Mouse (Mus musculus) testis, adult 2 months (tissue): ENCODE results near the gene Gm49325. TPM values are rescaled to one million over a fixed set of nuclear protein-coding genes. Genes with fewer than 3 reads are reported as not detected.
A peak's percentile ranks its signal among the peaks of the same experiment; 100 is the strongest.

Experiments used
- H3K27ac ChIP-seq: fragments of 200-500 bp; 2 replicates; pipeline ENCODE4 v1.5.1; 2012; ENCODE audit warnings: low read depth, low read length; ENCODE audit not compliant: control insufficient read depth, insufficient read depth
- H3K27me3 ChIP-seq: fragments of 200-500 bp; 2 replicates; pipeline ENCODE4 v1.6.1; 2012; ENCODE audit warnings: mild to moderate bottlenecking, low read length, moderate library complexity; ENCODE audit not compliant: control insufficient read depth, insufficient read depth
- H3K36me3 ChIP-seq: fragments of 200-500 bp; 2 replicates; pipeline ENCODE4 v1.6.1; 2012; ENCODE audit warnings: mild to moderate bottlenecking, low read length; ENCODE audit not compliant: control insufficient read depth, insufficient read depth
- H3K4me1 ChIP-seq: fragments of 200-500 bp; 2 replicates; pipeline ENCODE4 v1.6.1; 2012; ENCODE audit warnings: low read length; ENCODE audit not compliant: control insufficient read depth, insufficient read depth
- H3K4me3 ChIP-seq: fragments of 200-500 bp; 2 replicates; pipeline ENCODE4 v1.5.1; 2012; ENCODE audit warnings: low read depth, mild to moderate bottlenecking, low read length, moderate library complexity, mixed read lengths; ENCODE audit not compliant: control insufficient read depth
- CTCF ChIP-seq: fragments of 200-500 bp; IDR thresholded peaks from 2 replicates; pipeline ENCODE4 v1.5.1; 2012; ENCODE audit warnings: low read depth, mild to moderate bottlenecking, inconsistent platforms, low read length, moderate library complexity; ENCODE audit not compliant: control insufficient read depth, insufficient read depth, insufficient replicate concordance
- POLR2A ChIP-seq: fragments of 200-500 bp; IDR thresholded peaks from 2 replicates; pipeline ENCODE4 v1.6.1; 2012; ENCODE audit warnings: low read depth, mild to moderate bottlenecking, inconsistent platforms, low read length, moderate library complexity; ENCODE audit not compliant: control insufficient read depth
- polyA plus RNA-seq: library from polyadenylated mRNA; depleted of rRNA; stranded (reverse); fragments of >200 nt; gene quantifications from 2 replicates; pipeline ENCODE4 v1.2.3, GENCODE M21; 2012

Gm49325 gene
- polyA plus RNA-seq, 1 experiment: not detected

DNA sequence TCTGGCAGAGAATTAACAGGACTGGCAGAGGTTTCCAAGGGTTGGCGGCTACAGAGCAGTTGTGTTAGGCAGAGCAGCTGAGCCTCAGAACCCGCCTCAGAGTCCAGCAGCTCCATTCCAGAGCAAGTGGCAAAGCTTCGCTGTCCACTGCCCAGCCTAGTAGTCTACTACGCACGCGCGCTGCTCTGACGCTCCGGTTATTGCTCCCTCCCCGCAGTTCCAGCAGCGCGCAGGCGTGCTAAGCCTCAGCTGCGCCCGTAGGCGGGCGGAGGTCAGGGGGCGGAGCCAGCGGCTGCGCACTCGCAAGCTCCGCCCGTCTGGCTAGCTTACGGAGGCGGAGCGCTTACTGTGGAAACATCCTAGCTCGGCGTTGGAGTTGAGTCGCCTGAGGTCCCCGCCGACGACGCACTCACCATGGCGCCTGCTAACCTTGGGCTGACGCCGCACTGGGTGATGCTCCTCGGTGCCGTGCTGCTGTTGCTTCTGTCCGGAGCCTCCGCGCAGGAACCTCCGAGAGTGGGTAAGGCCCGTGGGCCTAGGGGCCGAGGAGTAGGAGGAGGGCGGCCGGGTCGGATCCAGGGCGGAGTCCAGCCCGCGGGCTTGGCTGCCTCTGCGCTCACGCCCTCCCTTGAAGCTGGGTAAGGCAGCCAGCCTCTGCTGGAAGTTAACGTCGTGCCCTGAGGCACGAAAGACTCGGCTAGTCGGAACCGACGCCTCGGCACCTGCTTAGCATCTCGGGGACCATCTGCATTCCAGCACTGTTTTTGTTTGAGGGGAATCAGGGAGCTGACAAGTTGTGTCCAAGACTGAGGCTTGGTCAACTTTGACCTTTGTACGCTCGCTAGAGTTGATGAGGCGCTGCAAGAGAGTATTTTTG, 24.4 kb upstream of the Gm49325 start, which contains the start of gene Pttg1ip:
Gene Pttg1ip, plus strand, starts transcription at position 313 of the 877 bp plus-strand sequence.
- TF ChIP-seq CTCF (peak; percentile 10; the same call in 1 of the 2 replicates), POLR2A (peak; percentile 97)
- H3K4me3 ChIP-seq: peak within 1 kb of the TSS; percentile 98
- no peaks in the 10 kb centered on the region for H3K27me3 ChIP-seq
- peaks cover 11% of the 10 kb centered on the region for H3K4me1 ChIP-seq
- H3K36me3 ChIP-seq: no peaks in the 10 kb centered on the region
- H3K27ac ChIP-seq: peak within 1 kb of the TSS; percentile 94

DNA sequence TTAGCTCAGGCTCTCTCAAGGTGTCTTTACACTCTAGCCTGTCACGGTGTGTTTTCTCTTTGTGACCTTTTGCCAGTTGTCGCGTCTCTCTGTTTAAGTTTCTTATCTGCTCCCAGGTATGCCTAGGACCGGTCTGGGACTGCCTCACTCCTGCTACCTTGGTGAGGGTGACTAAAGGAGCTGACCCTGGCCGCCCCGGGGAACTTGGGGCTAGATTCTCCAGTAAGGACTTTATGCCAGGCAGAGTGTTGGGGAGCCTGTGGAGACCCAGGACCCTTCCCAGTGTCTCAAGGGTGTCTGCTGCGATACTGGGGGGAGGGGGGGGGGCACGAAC, 23.7 kb upstream of the Gm49325 start:
- TF ChIP-seq POLR2A: no peak
- no peak for TF ChIP-seq CTCF
- H3K27ac ChIP-seq: peak overlapping the region; percentile 94
- no peaks in the 10 kb centered on the region for H3K27me3 ChIP-seq

DNA sequence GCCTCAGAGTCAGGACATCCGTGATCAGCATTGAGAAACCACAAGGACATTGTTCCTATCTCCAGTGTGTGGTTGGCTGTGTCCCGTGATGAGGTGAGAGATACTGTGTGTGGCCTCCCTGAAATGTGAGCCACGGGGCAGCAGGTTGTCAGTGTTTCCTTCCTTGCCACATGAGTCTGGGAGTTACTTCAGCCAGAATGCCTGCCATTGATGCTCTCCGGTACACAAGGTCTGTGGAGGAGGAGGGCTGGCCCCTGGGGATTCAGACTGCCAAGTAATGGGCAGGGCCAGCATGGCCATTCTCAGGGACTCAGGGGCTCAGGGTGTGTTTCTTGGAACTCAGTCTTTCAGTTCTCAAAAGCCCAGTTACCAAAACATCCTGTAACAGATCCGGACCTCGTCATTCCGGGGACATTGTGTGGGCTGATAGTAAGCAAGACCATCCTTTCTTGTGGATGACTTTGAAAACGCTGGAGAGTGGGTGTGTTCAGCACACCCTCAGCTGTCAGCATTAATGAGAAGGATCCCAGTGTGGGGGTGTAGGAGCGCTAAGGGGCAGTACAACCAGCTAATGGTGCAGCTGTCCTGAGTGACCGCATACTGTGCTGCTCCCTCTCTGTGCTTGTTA, 22.1 kb upstream of the Gm49325 start:
- H3K27ac ChIP-seq: peak overlapping the region; percentile 12; the same call in 1 of the 2 replicates
- H3K4me3 ChIP-seq: peak overlapping the region; percentile 73
- H3K36me3 ChIP-seq: no peaks in the 10 kb centered on the region
- no peak for TF ChIP-seq CTCF
- no peak for TF ChIP-seq POLR2A
- H3K27me3 ChIP-seq: no peaks in the 10 kb centered on the region
- peaks cover 11% of the 10 kb centered on the region for H3K4me1 ChIP-seq

More for the DNA sequence above, 23.7 kb upstream of the Gm49325 start:
- Histone ChIP-seq H3K4me3 (peak overlapping the region; percentile 98), H3K36me3 (no peaks in the 10 kb centered on the region), H3K4me1 (peaks cover 11% of the 10 kb centered on the region)

- H3K27ac ChIP-seq: no peak overlapping the region
- H3K27me3 ChIP-seq: no peaks in the 10 kb centered on the region
- no peak for TF ChIP-seq CTCF
- H3K36me3 ChIP-seq: no peaks in the 10 kb centered on the region
- no peak overlapping the region for H3K4me3 ChIP-seq
- peaks cover 9% of the 10 kb centered on the region for H3K4me1 ChIP-seq
These were observed 19.4 kb upstream of the Gm49325 start for GRCm38 (mm10) chr10:77586637-77587036.

- Histone ChIP-seq H3K4me3 (no peak overlapping the region), H3K4me1 (peaks cover 8% of the 10 kb centered on the region), H3K27me3 (no peaks in the 10 kb centered on the region), H3K36me3 (no peaks in the 10 kb centered on the region), H3K27ac (peak overlapping the region; percentile 15; the same call in 1 of the 2 replicates)
- no peak for TF ChIP-seq CTCF
- no peak for TF ChIP-seq POLR2A
These were observed 18.8 kb upstream of the Gm49325 start for GRCm38 (mm10) chr10:77587091-77587775.

DNA sequence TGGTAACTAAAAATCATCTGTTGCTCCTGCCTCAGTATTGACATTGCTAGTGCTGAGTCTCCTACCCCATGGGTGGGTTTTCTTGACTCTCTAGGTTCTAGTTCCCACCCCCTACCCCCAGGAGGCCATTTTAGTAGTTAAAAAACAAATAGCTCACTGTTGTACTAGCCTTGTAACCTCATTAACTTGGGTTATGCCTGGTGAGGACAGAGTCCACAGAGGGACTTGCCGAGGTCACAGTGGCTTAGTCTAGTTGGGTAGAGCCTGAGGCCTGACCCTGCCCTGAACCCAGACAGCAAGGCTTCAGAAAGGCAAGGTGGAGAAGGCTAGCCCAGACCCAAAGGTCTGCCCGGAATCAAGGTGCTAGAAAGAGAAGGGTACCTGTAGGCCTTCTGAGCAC, 18.0 kb upstream of the Gm49325 start:
- Histone ChIP-seq H3K36me3 (no peaks in the 10 kb centered on the region), H3K4me1 (peaks cover 2% of the 10 kb centered on the region), H3K4me3 (no peak overlapping the region), H3K27ac (no peak overlapping the region), H3K27me3 (no peaks in the 10 kb centered on the region)
- TF ChIP-seq POLR2A (no peak), CTCF (no peak)

GRCm38 (mm10) chr10:77589117-77589516, 16.9 kb upstream of the Gm49325 start:
- no peaks in the 10 kb centered on the region; the same call in none of the 2 replicates for H3K36me3 ChIP-seq
- H3K27me3 ChIP-seq: no peaks in the 10 kb centered on the region
- no peak overlapping the region for H3K4me3 ChIP-seq
- H3K4me1 ChIP-seq: no peaks in the 10 kb centered on the region; the same call in none of the 2 replicates
- no peak overlapping the region for H3K27ac ChIP-seq
- TF ChIP-seq CTCF: no peak
- TF ChIP-seq POLR2A: no peak
